Mouse (Mus musculus): ENCODE results near the gene Invs. TPM values are rescaled to one million over a fixed set of nuclear protein-coding genes. Genes with fewer than 3 reads are reported as not detected.

Gene Invs
- polyA plus RNA-seq, 1 experiment: 3.6 TPM

DNA sequence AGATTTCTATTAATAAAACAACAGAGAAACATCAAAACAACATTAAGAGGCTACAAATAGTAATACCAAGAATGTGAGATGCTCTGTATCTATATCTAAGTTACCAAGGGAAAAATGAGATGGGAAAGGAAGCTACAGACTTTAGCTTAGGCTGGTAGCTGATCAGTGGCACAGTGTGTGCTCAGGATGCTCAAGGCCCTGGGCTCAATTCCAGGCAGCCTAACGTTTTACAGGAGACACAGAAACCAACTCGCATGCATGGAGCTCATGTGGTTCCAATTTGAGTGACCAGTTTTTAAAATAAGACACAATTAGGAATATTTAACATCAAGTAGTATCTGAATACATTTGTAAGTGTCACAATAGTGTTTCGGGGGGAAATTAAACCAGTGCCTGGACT, 3.8 kb upstream of the Invs start:
- peaks cover 4% of the 10 kb centered on the region for H3K4me1 ChIP-seq (replicated peaks; ENCODE audit: control insufficient read depth, insufficient read depth, low read length)
- no peak overlapping the region for H3K27ac ChIP-seq (ENCODE audit: control insufficient read depth, insufficient read depth, low read length)
- WGBS: 87% methylated on average over 3 of the region's 3 CpGs
- no peak overlapping the region for H3K4me3 ChIP-seq (ENCODE audit: control insufficient read depth, insufficient read depth, low read length)
- H3K27me3 ChIP-seq (ENCODE audit: control insufficient read depth, insufficient read depth, low read length): no peaks in the 10 kb centered on the region
- no peaks in the 10 kb centered on the region for H3K36me3 ChIP-seq (ENCODE audit: control insufficient read depth, insufficient read depth, low read length)
- DNase-seq: no peak
- no peak for TF ChIP-seq CTCF (IDR thresholded peaks at IDR 0.05; ENCODE audit: borderline replicate concordance, control insufficient read depth, extremely low read depth, insufficient read depth, low read length, poor library complexity)
- no peak for TF ChIP-seq POLR2A (IDR thresholded peaks at IDR 0.05; ENCODE audit: control insufficient read depth, extremely low read depth, insufficient read depth, low read length, poor library complexity)

DNA sequence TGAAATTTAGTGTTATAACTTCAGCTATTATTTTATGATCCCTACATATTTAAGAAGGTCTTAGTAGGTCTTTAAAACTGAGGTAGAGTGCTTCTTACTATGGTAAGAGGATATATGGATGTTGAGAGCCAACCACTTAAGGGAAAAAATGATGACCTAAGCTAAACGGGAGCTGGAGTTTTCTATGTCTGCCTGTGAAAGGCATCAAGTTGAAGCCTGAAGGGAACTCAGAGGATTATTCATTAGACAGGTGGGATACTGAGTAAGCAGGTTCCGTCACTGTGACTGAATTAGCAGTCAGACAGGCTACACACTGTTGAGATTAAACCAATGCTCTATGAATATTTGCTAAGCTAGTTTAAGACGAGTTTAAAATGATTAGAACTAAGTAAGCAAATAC, 2.5 kb upstream of the Invs start:
- no peaks in the 10 kb centered on the region for H3K36me3 ChIP-seq (ENCODE audit: control insufficient read depth, insufficient read depth, low read length)
- 92% methylated on average over 3 of the region's 3 CpGs for WGBS
- TF ChIP-seq CTCF (IDR thresholded peaks at IDR 0.05; ENCODE audit: borderline replicate concordance, control insufficient read depth, extremely low read depth, insufficient read depth, low read length, poor library complexity): no peak
- TF ChIP-seq POLR2A (IDR thresholded peaks at IDR 0.05; ENCODE audit: control insufficient read depth, extremely low read depth, insufficient read depth, low read length, poor library complexity): no peak
- peaks cover 4% of the 10 kb centered on the region for H3K4me1 ChIP-seq (replicated peaks; ENCODE audit: control insufficient read depth, insufficient read depth, low read length)
- H3K4me3 ChIP-seq (ENCODE audit: control insufficient read depth, insufficient read depth, low read length): no peak overlapping the region
- H3K27ac ChIP-seq (ENCODE audit: control insufficient read depth, insufficient read depth, low read length): no peak overlapping the region
- H3K27me3 ChIP-seq (ENCODE audit: control insufficient read depth, insufficient read depth, low read length): no peaks in the 10 kb centered on the region
- DNase-seq: no peak

DNA sequence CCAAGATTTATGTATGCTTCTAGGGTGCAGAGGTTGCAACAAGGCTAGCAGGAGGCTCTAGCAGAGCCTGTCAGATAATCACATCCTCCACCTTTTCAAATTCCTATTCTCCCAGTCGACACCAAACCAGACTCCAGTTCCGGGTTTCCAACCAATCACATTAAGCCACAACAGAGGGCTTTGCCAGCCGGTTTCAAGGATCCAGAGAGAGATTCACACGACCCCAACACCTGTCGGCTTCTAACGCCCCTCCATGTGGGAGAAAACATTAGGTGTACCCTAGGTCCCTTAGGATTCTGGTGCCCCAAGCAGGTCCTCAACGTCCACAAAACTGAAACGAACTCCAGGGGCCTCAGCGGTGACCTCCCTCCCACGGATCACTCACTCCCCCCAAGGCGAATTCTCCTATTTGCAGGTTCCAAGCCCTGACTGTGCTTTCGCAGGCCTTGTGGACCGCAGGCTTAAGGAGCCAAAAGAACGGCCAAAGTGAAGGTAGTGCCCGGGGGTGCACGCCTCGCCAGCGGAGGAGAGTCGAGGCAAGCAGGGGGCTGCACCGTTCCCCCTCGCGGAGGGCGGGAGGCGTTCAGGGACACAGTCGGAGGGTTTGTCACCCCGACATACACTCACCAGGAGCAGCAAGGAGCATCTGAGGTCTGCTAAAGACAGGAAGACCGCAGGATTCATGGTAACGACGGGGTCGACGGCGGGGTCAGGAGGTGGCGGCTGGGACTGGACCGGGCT, 633 bp upstream of the Invs start:
- WGBS: under 1% methylated on average over 34 of the region's 34 CpGs
- no peak for DNase-seq
- Histone ChIP-seq H3K4me1 (replicated peaks; ENCODE audit: control insufficient read depth, insufficient read depth, low read length) (peaks cover 4% of the 10 kb centered on the region), H3K4me3 (ENCODE audit: control insufficient read depth, insufficient read depth, low read length) (peak overlapping the region; percentile 86), H3K27ac (ENCODE audit: control insufficient read depth, insufficient read depth, low read length) (no peak overlapping the region), H3K27me3 (ENCODE audit: control insufficient read depth, insufficient read depth, low read length) (no peaks in the 10 kb centered on the region), H3K36me3 (ENCODE audit: control insufficient read depth, insufficient read depth, low read length) (no peaks in the 10 kb centered on the region)
- no peak for TF ChIP-seq POLR2A (IDR thresholded peaks at IDR 0.05; ENCODE audit: control insufficient read depth, extremely low read depth, insufficient read depth, low read length, poor library complexity)
- TF ChIP-seq CTCF (IDR thresholded peaks at IDR 0.05; ENCODE audit: borderline replicate concordance, control insufficient read depth, extremely low read depth, insufficient read depth, low read length, poor library complexity): no peak

DNA sequence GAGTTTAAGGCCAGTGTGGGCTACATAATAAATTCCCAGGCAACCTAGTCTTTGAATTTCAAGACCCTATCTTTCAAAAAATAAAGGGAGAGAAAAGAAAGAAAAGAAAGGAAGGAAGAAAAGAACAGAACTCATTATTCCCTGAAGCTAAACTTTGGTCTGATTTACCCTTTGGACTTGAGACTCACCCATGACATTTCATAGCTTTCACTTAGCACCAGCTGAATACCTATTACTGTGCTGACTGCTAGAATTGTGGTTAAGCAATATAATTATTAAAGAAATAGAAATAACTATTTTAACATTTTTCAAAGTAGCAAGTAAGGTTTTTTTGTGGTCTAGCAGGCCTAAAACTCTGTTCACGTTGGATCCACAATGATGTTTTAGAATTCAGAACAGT, 1.6 kb downstream of the Invs start:
- no peak for DNase-seq
- TF ChIP-seq CTCF (IDR thresholded peaks at IDR 0.05; ENCODE audit: borderline replicate concordance, control insufficient read depth, extremely low read depth, insufficient read depth, low read length, poor library complexity) (no peak), POLR2A (IDR thresholded peaks at IDR 0.05; ENCODE audit: control insufficient read depth, extremely low read depth, insufficient read depth, low read length, poor library complexity) (no peak)
- H3K27me3 ChIP-seq (ENCODE audit: control insufficient read depth, insufficient read depth, low read length): no peaks in the 10 kb centered on the region
- H3K4me3 ChIP-seq (ENCODE audit: control insufficient read depth, insufficient read depth, low read length): no peak overlapping the region
- H3K36me3 ChIP-seq (ENCODE audit: control insufficient read depth, insufficient read depth, low read length): no peaks in the 10 kb centered on the region
- WGBS: 98% methylated on average over 1 of the region's 1 CpGs
- peaks cover 4% of the 10 kb centered on the region for H3K4me1 ChIP-seq (replicated peaks; ENCODE audit: control insufficient read depth, insufficient read depth, low read length)
- no peak overlapping the region for H3K27ac ChIP-seq (ENCODE audit: control insufficient read depth, insufficient read depth, low read length)

DNA sequence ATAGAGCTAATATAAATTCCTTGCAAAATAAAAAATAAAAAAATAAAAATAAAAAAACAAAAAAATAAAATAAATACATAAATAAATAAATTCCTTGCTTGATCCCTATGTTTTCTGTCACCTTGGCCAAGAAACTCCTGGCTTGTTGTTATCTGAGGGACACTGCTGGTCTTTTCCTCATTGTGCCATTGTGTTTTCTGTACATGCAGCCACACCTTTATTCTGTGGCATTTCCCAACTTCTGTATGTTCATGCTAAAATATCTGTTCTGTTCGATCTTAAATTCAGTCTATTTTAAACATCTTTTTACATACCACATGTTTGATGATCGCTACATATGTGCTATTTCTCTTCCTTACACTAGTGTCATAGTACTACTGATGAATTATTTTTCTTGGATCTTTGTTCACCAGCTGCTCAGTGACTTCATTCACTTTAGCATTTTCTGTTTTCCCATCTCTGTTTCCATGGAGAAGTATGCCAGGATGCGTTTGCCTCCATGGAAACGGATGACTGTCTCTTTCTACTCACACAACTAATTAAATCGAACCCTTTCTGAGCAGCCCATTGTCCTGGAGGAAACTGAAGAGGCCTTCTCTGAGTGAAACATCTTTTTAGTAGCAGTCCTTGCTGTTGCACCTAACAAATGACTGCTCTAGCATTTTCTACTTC, 7.7 kb downstream of the Invs start:
- DNase-seq: no peak
- WGBS: 97% methylated on average over 5 of the region's 5 CpGs
- H3K27ac ChIP-seq (ENCODE audit: control insufficient read depth, insufficient read depth, low read length): no peak overlapping the region
- no peaks in the 10 kb centered on the region for H3K4me1 ChIP-seq (replicated peaks; ENCODE audit: control insufficient read depth, insufficient read depth, low read length)
- H3K36me3 ChIP-seq (ENCODE audit: control insufficient read depth, insufficient read depth, low read length): no peaks in the 10 kb centered on the region
- no peak overlapping the region for H3K4me3 ChIP-seq (ENCODE audit: control insufficient read depth, insufficient read depth, low read length)
- TF ChIP-seq POLR2A (IDR thresholded peaks at IDR 0.05; ENCODE audit: control insufficient read depth, extremely low read depth, insufficient read depth, low read length, poor library complexity) (no peak), CTCF (IDR thresholded peaks at IDR 0.05; ENCODE audit: borderline replicate concordance, control insufficient read depth, extremely low read depth, insufficient read depth, low read length, poor library complexity) (no peak)
- H3K27me3 ChIP-seq (ENCODE audit: control insufficient read depth, insufficient read depth, low read length): no peaks in the 10 kb centered on the region

DNA sequence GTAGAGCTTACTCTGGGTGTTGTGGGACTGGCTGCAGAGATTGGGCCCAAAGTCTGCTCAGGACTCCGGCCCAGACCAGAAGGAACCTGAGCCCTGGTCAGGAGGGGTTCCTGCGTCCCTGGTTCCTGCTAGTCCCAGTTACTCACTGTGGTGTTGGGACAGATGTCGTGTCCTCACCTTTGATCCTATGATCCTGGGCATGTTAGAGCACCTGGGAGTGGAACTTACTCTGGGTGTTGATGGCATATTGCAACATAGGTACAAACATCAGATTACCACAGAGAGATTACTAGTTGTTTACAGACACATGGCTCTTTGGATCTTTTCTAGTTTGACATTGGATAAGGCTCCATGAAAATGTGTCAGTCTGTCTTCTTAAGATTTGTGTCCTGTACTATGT, 35.3 kb downstream of the Invs start:
- 97% methylated on average over 3 of the region's 3 CpGs for WGBS
- no peaks in the 10 kb centered on the region for H3K36me3 ChIP-seq (ENCODE audit: control insufficient read depth, insufficient read depth, low read length)
- no peak for TF ChIP-seq POLR2A (IDR thresholded peaks at IDR 0.05; ENCODE audit: control insufficient read depth, extremely low read depth, insufficient read depth, low read length, poor library complexity)
- TF ChIP-seq CTCF (IDR thresholded peaks at IDR 0.05; ENCODE audit: borderline replicate concordance, control insufficient read depth, extremely low read depth, insufficient read depth, low read length, poor library complexity): no peak
- no peaks in the 10 kb centered on the region for H3K4me1 ChIP-seq (replicated peaks; ENCODE audit: control insufficient read depth, insufficient read depth, low read length)
- no peak overlapping the region for H3K27ac ChIP-seq (ENCODE audit: control insufficient read depth, insufficient read depth, low read length)
- no peak overlapping the region for H3K4me3 ChIP-seq (ENCODE audit: control insufficient read depth, insufficient read depth, low read length)
- no peaks in the 10 kb centered on the region for H3K27me3 ChIP-seq (ENCODE audit: control insufficient read depth, insufficient read depth, low read length)
- no peak for DNase-seq

Data from thymus, adult 2 months (tissue).